Mouse (Mus musculus) myocyte (in vitro differentiated cells): ENCODE measurements around the gene Efhd2.

ENCODE experiments used
- E2F4 ChIP-seq: IDR thresholded peaks from one replicate; pipeline ENCODE4 v1.6.1; 2011; ENCODE audit warnings: mild to moderate bottlenecking, control low read depth, moderate library complexity; ENCODE audit not compliant: insufficient read depth
- MAX ChIP-seq: IDR thresholded peaks from one replicate; pipeline ENCODE4 v1.6.1; 2011; ENCODE audit warnings: low read depth, mild to moderate bottlenecking, control low read depth
- MYOD1 ChIP-seq, 3 experiments: IDR thresholded peaks; one replicate each; pipeline ENCODE4 v1.6.1; 2011; ENCODE audit warnings: control low read depth in 2 of 3, low read depth in 2 of 3, mild to moderate bottlenecking in 2 of 3, moderate library complexity in 1 of 3; ENCODE audit not compliant: insufficient read length in 2 of 3, control insufficient read depth in 1 of 3
- POLR2A ChIP-seq: IDR thresholded peaks from one replicate; pipeline ENCODE4 v1.6.1; 2011; ENCODE audit warnings: low read depth, mild to moderate bottlenecking, control low read depth, moderate library complexity; ENCODE audit not compliant: insufficient read length
- SRF ChIP-seq: IDR thresholded peaks from one replicate; pipeline ENCODE4 v1.6.1; 2011; ENCODE audit warnings: low read depth; ENCODE audit not compliant: control insufficient read depth, insufficient read length
- TCF12 ChIP-seq: IDR thresholded peaks from one replicate; pipeline ENCODE4 v1.6.1; 2011; ENCODE audit warnings: mild to moderate bottlenecking, control low read depth; ENCODE audit not compliant: poor library complexity, insufficient read depth, severe bottlenecking

DNA sequence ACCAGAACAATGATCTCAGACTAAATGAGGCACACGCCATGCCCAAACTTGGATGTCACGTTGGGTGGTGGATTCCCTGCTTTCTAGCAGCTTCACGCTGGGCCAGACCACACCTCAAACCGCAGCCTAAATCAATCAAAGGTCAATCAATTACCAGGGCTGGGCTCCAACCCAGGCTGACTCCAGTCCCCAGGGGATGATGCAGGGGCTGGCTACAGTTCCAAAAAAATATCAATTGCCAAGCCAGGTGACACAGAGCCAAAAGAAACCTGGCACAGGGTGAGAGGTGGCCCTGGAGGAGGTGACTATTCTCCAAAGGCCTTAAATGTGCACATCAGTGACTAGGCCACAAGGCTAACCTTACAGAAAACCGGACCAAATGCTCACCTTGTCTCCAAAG, 9.1 kb downstream of the Efhd2 start:
- no peak for TF ChIP-seq POLR2A
- no peak for TF ChIP-seq MAX
- TF ChIP-seq SRF, result no peak
- TF ChIP-seq E2F4, result no peak
- no peak for TF ChIP-seq TCF12
- TF ChIP-seq MYOD1 (IDR thresholded peaks at IDR 0.05; ENCODE audit: control insufficient read depth in 1 of 3, insufficient read length in 2 of 3, low read depth in 2 of 3), result no peak
